Mouse (Mus musculus) neutrophil, adult 59 days (primary cell): Measurements from ENCODE around the gene Tppp. TPM values are rescaled to one million over a fixed set of nuclear protein-coding genes. Genes with fewer than 3 reads are reported as not detected.

Experiments used
- total RNA-seq, 2 experiments: library from RNA; stranded (reverse); gene quantifications; 1 replicate in 1 of 2; 2 replicates in 1 of 2; pipeline ENCODE4 v1.2.4; 2023

Tppp gene
- total RNA-seq: 1 to 10 TPM; 1.4 to 1.5 TPM

DNA sequence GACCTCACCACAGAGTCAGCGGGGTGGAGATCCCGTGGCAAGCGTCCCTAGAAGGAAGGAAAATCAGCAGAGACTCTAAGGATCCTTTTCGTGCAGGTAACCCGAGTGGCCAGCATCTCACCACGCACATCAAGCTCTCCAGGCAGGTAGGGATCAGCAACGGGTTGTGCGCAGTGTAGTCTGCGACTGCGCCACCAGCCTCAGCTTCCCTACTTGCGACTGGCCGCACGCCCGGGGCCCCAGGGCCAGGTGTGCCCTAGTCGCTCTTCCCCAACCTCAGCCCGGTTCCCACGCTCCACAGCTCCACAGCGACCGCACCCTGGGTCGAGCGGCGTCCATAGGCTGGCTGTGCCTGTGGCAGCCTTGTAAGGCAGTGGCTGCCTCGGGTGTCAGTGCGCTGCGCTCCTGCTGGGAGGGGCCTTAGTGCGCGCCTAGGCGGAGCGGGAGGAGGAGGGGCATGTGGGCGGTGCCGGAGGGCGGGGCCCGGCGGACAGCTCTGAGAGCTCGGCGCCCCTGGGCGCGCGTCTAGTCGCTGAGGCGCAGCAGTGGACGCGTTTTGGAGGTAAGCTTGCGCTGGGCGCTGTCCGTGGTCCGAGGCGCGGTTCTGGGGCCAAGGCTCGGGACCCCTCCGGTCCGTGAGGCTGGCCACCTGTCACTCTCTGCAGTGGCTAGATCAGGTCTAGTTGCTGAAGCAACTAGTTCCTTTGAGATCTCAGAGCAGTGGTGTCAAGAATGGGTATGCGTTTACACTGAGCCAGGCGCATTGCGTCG is at the start of gene Tppp:
Gene Tppp (plus strand): TSS at position 460 of the 771 bp plus-strand sequence.

DNA sequence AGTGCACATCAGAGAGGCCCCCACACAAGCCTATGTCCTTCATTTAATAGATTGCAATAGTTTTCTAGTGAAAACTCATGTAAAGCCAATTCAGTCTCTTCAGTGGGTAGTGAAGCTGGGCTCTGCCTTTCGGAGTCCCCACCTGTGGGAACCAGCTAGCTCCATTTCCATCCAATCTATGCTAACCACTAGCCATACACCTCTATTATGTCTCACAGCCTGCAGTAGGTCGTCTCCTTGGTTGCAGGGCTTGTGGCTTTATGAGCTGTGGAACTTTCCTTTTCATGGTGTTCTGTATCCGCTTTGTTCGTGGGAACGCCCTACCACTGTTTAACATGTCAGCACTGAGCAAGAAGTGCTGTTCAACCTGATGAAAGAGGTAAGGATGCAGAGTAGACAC is 45.7 kb upstream of the Tppp start, which contains the start of gene Zdhhc11:
Gene Zdhhc11 (plus strand): TSS at position 301 of the 400 bp plus-strand sequence.

DNA sequence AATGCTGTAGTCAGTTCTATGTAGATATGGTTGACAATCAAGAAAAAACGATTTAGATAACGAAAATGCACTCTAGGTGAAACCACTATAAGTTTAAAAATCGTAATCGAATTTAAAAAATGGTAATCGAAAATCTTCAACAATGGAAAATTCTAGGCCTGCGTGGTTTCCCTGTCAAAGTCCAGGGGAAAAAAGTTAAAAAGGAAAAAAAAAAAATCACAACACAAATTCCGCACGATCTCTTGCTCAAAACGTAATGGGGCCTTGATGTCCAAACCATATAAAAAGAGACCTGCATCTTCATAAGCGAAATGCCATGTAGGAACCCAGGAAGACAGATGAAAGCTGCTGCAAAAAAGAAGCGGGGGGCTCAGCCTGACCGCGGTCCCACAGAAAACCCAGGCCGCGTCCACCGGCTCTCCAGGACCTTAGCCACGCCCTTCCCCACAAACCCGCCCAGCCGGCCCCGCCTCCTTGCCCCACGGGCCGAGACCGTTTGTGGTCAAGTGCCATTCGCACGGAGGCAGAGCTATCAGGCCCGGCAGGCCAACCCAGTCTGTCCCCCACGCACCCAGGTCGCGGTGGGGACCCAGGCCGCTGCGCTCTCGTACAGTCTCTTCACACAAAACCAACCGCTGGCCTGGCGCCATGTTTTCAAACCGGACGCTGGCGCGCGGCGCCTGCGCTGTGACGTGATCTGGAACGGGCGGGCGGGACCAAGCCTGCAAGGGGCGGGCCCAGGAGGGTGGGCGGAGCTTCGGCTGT is 52.6 kb downstream of the Tppp start, which contains the start of gene Cep72:
Gene Cep72 (minus strand): TSS at position 687 of the 765 bp plus-strand sequence.

Other genes starting within 250 kb of the Tppp start
- gene Nkd2, start 161.8 kb upstream of the Tppp start, total RNA-seq: under 1 TPM in 1 of 2 experiments, not detected in 1; 0.15 TPM
- 1 to 10 TPM; 7.7 to 9.0 TPM for gene Trip13, start 71.6 kb upstream of the Tppp start, total RNA-seq
- 10 to 100 TPM; 51.8 to 65.7 TPM for gene Brd9, start 71.6 kb upstream of the Tppp start, total RNA-seq
- gene Zdhhc11, start 45.6 kb upstream of the Tppp start, total RNA-seq: not detected
- gene Cep72, start 52.9 kb downstream of the Tppp start, total RNA-seq: 10 to 100 TPM in 1 of 2 experiments, 1 to 10 TPM in 1; 8.2 to 13.8 TPM
- gene Slc9a3, start 112.0 kb downstream of the Tppp start, total RNA-seq: not detected
- 10 to 100 TPM; 46.4 to 46.5 TPM for gene Exoc3, start 199.3 kb downstream of the Tppp start, total RNA-seq